Mouse (Mus musculus): ENCODE measurements around the gene Gm20661. TPM values are rescaled to one million over a fixed set of nuclear protein-coding genes. Genes with fewer than 3 reads are reported as not detected.

The Gm20661 gene
- 0.58 and 0.93 TPM in 2 replicates for polyA plus RNA-seq (2012; rRNA removed)

DNA sequence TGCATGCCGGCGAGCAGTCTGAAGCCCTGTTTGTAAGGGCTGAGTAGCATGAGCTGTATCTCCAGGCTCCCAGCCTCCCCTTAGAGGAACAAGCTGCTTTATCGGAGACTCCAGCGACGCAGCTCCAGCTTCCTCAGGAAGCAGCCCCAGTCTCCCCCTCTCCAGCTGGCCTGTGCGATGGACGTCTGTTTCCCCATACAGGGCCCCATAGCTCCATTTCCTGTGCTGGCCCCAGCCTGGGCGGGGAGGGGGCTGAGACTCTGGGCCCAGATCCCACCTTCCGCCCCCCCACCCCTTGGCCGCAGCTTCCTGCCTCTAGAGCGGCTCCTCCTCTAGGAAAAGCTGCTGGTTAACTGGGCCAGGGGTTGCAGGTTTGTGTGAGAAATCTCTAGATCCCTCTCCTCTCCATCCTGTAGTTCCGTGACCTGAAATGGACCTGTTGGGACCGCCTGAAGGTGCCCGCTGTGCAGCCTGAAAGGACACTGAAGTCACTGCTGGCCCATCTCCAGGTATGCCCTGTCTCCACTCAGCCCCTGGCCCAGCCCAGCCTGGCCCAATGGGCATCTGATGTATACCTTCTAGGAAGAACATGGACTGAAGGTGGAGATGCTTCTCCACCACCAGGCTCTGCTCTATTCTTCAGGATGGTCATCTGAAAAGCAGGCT, at the start of gene Gm20661:
Gene Gm20661, plus strand, starts transcription at position 378 of the 666 bp plus-strand sequence.
- H3K27ac ChIP-seq (ENCODE audit: control insufficient read depth, insufficient read depth, low read length), result peak within 1 kb of the TSS; percentile 47
- peaks cover 14% of the 10 kb centered on the region for H3K36me3 ChIP-seq (ENCODE audit: control insufficient read depth, insufficient read depth, low read length)
- no peak within 1 kb of the TSS for H3K4me3 ChIP-seq (ENCODE audit: control insufficient read depth, insufficient read depth, low read length)
- peak; percentile 69 for DNase-seq
- TF ChIP-seq CTCF (IDR thresholded peaks at IDR 0.05; ENCODE audit: borderline replicate concordance, control insufficient read depth, extremely low read depth, insufficient read depth, low read length, poor library complexity) (0 out of 2 replicates have a peak, but pooled peaks have one; percentile 12), POLR2A (IDR thresholded peaks at IDR 0.05; ENCODE audit: control insufficient read depth, extremely low read depth, insufficient read depth, low read length, poor library complexity) (no peak)
- H3K27me3 ChIP-seq (ENCODE audit: control insufficient read depth, insufficient read depth, low read length), result no peaks in the 10 kb centered on the region
- H3K4me1 ChIP-seq (replicated peaks; ENCODE audit: control insufficient read depth, insufficient read depth, low read length), result peaks cover 50% of the 10 kb centered on the region
- 7% methylated on average over 14 of the region's 14 CpGs for WGBS

GRCm38 (mm10) chr9:107934146-107934545, 48.7 kb upstream of the Gm20661 start:
- Histone ChIP-seq H3K27ac (ENCODE audit: control insufficient read depth, insufficient read depth, low read length) (no peak overlapping the region), H3K27me3 (ENCODE audit: control insufficient read depth, insufficient read depth, low read length) (no peaks in the 10 kb centered on the region), H3K36me3 (ENCODE audit: control insufficient read depth, insufficient read depth, low read length) (no peaks in the 10 kb centered on the region), H3K4me3 (ENCODE audit: control insufficient read depth, insufficient read depth, low read length) (no peak overlapping the region), H3K4me1 (replicated peaks; ENCODE audit: control insufficient read depth, insufficient read depth, low read length) (peaks cover 16% of the 10 kb centered on the region)
- WGBS, result 93% methylated on average over 11 of the region's 11 CpGs
- TF ChIP-seq POLR2A (IDR thresholded peaks at IDR 0.05; ENCODE audit: control insufficient read depth, extremely low read depth, insufficient read depth, low read length, poor library complexity) (no peak), CTCF (IDR thresholded peaks at IDR 0.05; ENCODE audit: borderline replicate concordance, control insufficient read depth, extremely low read depth, insufficient read depth, low read length, poor library complexity) (no peak)
- no peak for DNase-seq

DNA sequence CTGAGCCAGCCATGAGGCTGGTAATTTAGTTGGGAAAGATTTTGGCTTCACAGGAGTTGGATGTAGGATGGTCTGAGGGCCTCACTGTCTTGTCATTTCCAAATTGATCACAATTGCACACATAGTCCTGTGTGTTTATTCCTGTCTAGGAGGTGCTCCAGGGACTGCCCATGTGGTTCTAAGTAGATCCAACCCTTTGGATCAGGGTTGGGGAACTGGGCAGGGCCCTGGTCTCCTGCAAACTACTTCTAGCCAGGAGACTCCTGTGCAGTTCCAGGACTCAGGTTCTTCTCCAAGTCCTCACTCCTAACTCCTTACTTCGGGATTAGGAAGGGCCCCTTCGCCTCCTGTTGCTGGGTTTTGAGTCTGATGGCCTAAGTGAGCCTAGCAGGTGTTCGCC, 47.5 kb upstream of the Gm20661 start, which contains the start of gene Camkv:
Gene Camkv, plus strand, starts transcription at position 301 of the 400 bp plus-strand sequence.
- WGBS, result 14% methylated on average over 3 of the region's 3 CpGs
- Histone ChIP-seq H3K27ac (ENCODE audit: control insufficient read depth, insufficient read depth, low read length) (peak within 1 kb of the TSS; percentile 17; the same call in 1 of the 2 replicates), H3K27me3 (ENCODE audit: control insufficient read depth, insufficient read depth, low read length) (no peaks in the 10 kb centered on the region), H3K4me3 (ENCODE audit: control insufficient read depth, insufficient read depth, low read length) (peak within 1 kb of the TSS; percentile 41), H3K4me1 (replicated peaks; ENCODE audit: control insufficient read depth, insufficient read depth, low read length) (peaks cover 16% of the 10 kb centered on the region), H3K36me3 (ENCODE audit: control insufficient read depth, insufficient read depth, low read length) (no peaks in the 10 kb centered on the region)
- no peak for DNase-seq
- TF ChIP-seq CTCF (IDR thresholded peaks at IDR 0.05; ENCODE audit: borderline replicate concordance, control insufficient read depth, extremely low read depth, insufficient read depth, low read length, poor library complexity) (no peak), POLR2A (IDR thresholded peaks at IDR 0.05; ENCODE audit: control insufficient read depth, extremely low read depth, insufficient read depth, low read length, poor library complexity) (no peak)

- H3K27me3 ChIP-seq (ENCODE audit: control insufficient read depth, insufficient read depth, low read length), result no peaks in the 10 kb centered on the region
- TF ChIP-seq POLR2A (IDR thresholded peaks at IDR 0.05; ENCODE audit: control insufficient read depth, extremely low read depth, insufficient read depth, low read length, poor library complexity) (0 out of 2 replicates have a peak, but pooled peaks have one; percentile 58), CTCF (IDR thresholded peaks at IDR 0.05; ENCODE audit: borderline replicate concordance, control insufficient read depth, extremely low read depth, insufficient read depth, low read length, poor library complexity) (no peak)
- peaks cover 16% of the 10 kb centered on the region for H3K4me1 ChIP-seq (replicated peaks; ENCODE audit: control insufficient read depth, insufficient read depth, low read length)
- no peaks in the 10 kb centered on the region for H3K36me3 ChIP-seq (ENCODE audit: control insufficient read depth, insufficient read depth, low read length)
- H3K4me3 ChIP-seq (ENCODE audit: control insufficient read depth, insufficient read depth, low read length), result peak overlapping the region; percentile 41
- under 1% methylated on average over 41 of the region's 41 CpGs for WGBS
- DNase-seq, result peak; percentile 85
- H3K27ac ChIP-seq (ENCODE audit: control insufficient read depth, insufficient read depth, low read length), result peak overlapping the region; percentile 17; the same call in 1 of the 2 replicates
Observed at GRCm38 (mm10) chr9:107935790-107936214, 47.1 kb upstream of the Gm20661 start.

GRCm38 (mm10) chr9:107936215-107936822, 46.5 kb upstream of the Gm20661 start:
- Histone ChIP-seq H3K4me3 (ENCODE audit: control insufficient read depth, insufficient read depth, low read length) (peak overlapping the region; percentile 41), H3K27me3 (ENCODE audit: control insufficient read depth, insufficient read depth, low read length) (no peaks in the 10 kb centered on the region), H3K36me3 (ENCODE audit: control insufficient read depth, insufficient read depth, low read length) (no peaks in the 10 kb centered on the region), H3K4me1 (replicated peaks; ENCODE audit: control insufficient read depth, insufficient read depth, low read length) (peaks cover 16% of the 10 kb centered on the region), H3K27ac (ENCODE audit: control insufficient read depth, insufficient read depth, low read length) (peak overlapping the region; percentile 17; the same call in 1 of the 2 replicates)
- 11% methylated on average over 29 of the region's 29 CpGs for WGBS
- TF ChIP-seq CTCF (IDR thresholded peaks at IDR 0.05; ENCODE audit: borderline replicate concordance, control insufficient read depth, extremely low read depth, insufficient read depth, low read length, poor library complexity) (no peak), POLR2A (IDR thresholded peaks at IDR 0.05; ENCODE audit: control insufficient read depth, extremely low read depth, insufficient read depth, low read length, poor library complexity) (no peak)
- DNase-seq, result peak; percentile 18

GRCm38 (mm10) chr9:107936831-107937230, 46.0 kb upstream of the Gm20661 start:
- no peak for DNase-seq
- no peak overlapping the region for H3K4me3 ChIP-seq (ENCODE audit: control insufficient read depth, insufficient read depth, low read length)
- 48% methylated on average over 3 of the region's 3 CpGs for WGBS
- peaks cover 16% of the 10 kb centered on the region for H3K4me1 ChIP-seq (replicated peaks; ENCODE audit: control insufficient read depth, insufficient read depth, low read length)
- H3K27me3 ChIP-seq (ENCODE audit: control insufficient read depth, insufficient read depth, low read length), result no peaks in the 10 kb centered on the region
- H3K36me3 ChIP-seq (ENCODE audit: control insufficient read depth, insufficient read depth, low read length), result no peaks in the 10 kb centered on the region
- TF ChIP-seq POLR2A (IDR thresholded peaks at IDR 0.05; ENCODE audit: control insufficient read depth, extremely low read depth, insufficient read depth, low read length, poor library complexity) (no peak), CTCF (IDR thresholded peaks at IDR 0.05; ENCODE audit: borderline replicate concordance, control insufficient read depth, extremely low read depth, insufficient read depth, low read length, poor library complexity) (no peak)
- H3K27ac ChIP-seq (ENCODE audit: control insufficient read depth, insufficient read depth, low read length), result no peak overlapping the region; the same call in 1 of the 2 replicates
